Comparison of ENCODE assay signal across 14 mouse cellular contexts in genomic region chr10:127924597-127925378, GRCm38 (mm10). TPM values are rescaled to one million over a fixed set of nuclear protein-coding genes. Genes with fewer than 3 reads are reported as not detected.
A peak's percentile ranks its signal among the peaks of the same experiment; 100 is the strongest.
DNase-seq lines count a peak whose midpoint lies in the region; ATAC-seq lines count a peak whose summit lies in the region.
"Had no signal": no experiment of that assay in that cellular context is flagged by ENCODE, and none has a peak within 500 bp of the region (broad histone marks: within the 10 kb centered on the region; RNA-seq: fewer than 3 reads in every experiment).

No protein-coding gene starts in this region.

- no peaks in the 10 kb centered on the region for H3K36me3 ChIP-seq in kidney, embryonic 16.5 days (ENCODE audit: insufficient read depth, low read length)
- no peaks in the 10 kb centered on the region for H3K36me3 ChIP-seq in embryonic facial prominence, embryonic 12.5 days
- H3K36me3 ChIP-seq: neural tube, embryonic 13.5 days had no signal

- no peaks in the 10 kb centered on the region for H3K9me3 ChIP-seq in kidney, embryonic 16.5 days (ENCODE audit: low read length)
- H3K9me3 ChIP-seq in embryonic facial prominence, embryonic 12.5 days, result peaks cover 3% of the 10 kb centered on the region; the same call in 1 of the 2 replicates
- H3K9me3 ChIP-seq: neural tube, embryonic 13.5 days had no signal

- no peak overlapping the region for H3K4me2 ChIP-seq in kidney, embryonic 16.5 days (replicated peaks; ENCODE audit: low read depth, low read length)
- no peak overlapping the region for H3K4me2 ChIP-seq in embryonic facial prominence, embryonic 12.5 days (replicated peaks)
- H3K4me2 ChIP-seq: heart, embryonic 11.5 days; neural tube, embryonic 13.5 days had no signal

- DNase-seq in kidney, adult 11 months, result no peak
- peak; percentile 93 for DNase-seq in Muller cell, postnatal 12 days (ENCODE audit: inconsistent ontology term)
- DNase-seq in layer of hippocampus, adult 9-10 months (ENCODE audit: low spot score), result peak; percentile 67
- no peak for DNase-seq in heart, adult 9 months (ENCODE audit: low spot score in 2 of 2)
- DNase-seq: cerebellum, adult 11-12 months; thymus, postnatal 36 days had no signal

- WGBS in kidney, embryonic 16.5 days, result 39% methylated on average over 7 of the region's 7 CpGs
- 46% methylated on average over 7 of the region's 7 CpGs for WGBS in embryonic facial prominence, embryonic 12.5 days

- no peak overlapping the region for H3K4me3 ChIP-seq in kidney, embryonic 16.5 days (ENCODE audit: low read length)
- H3K4me3 ChIP-seq in embryonic facial prominence, embryonic 12.5 days, result no peak overlapping the region
- H3K4me3 ChIP-seq: neural tube, embryonic 13.5 days had no signal

- peak; percentile 92 for ATAC-seq in kidney, embryonic 16.5 days (ENCODE audit: low FRiP score, low TSS enrichment)
- no peak for ATAC-seq in embryonic facial prominence, embryonic 12.5 days (ENCODE audit: insufficient number of reproducible peaks, insufficient read depth, low FRiP score, low TSS enrichment)
- ATAC-seq in cerebellum, adult (ENCODE audit: insufficient number of reproducible peaks, low FRiP score, low TSS enrichment), result no peak
- no peak for ATAC-seq in megakaryocyte, adult 5-6 weeks (ENCODE audit: poor library complexity, severe bottlenecking)
- ATAC-seq: inflammation-experienced regulatory T-cells, adult 6 months had no signal

- no peak overlapping the region for H3K9ac ChIP-seq in kidney, embryonic 16.5 days (replicated peaks; ENCODE audit: low read length)
- H3K9ac ChIP-seq in embryonic facial prominence, embryonic 12.5 days, result no peak overlapping the region
- H3K9ac ChIP-seq: neural tube, embryonic 13.5 days had no signal

- peak overlapping the region; percentile 63 for H3K27ac ChIP-seq in kidney, embryonic 16.5 days (ENCODE audit: low read length)
- H3K27ac ChIP-seq in embryonic facial prominence, embryonic 12.5 days, result peak overlapping the region; percentile 24; the same call in 1 of the 2 replicates
- H3K27ac ChIP-seq: neural tube, embryonic 13.5 days had no signal

- H3K27me3 ChIP-seq in kidney, embryonic 16.5 days (ENCODE audit: insufficient read depth, low read length), result no peaks in the 10 kb centered on the region
- no peaks in the 10 kb centered on the region for H3K27me3 ChIP-seq in embryonic facial prominence, embryonic 12.5 days
- H3K27me3 ChIP-seq: neural tube, embryonic 13.5 days had no signal

- H3K4me1 ChIP-seq in kidney, embryonic 16.5 days (ENCODE audit: insufficient read depth, low read length), result peaks cover 10% of the 10 kb centered on the region; the same call in 1 of the 2 replicates
- H3K4me1 ChIP-seq in embryonic facial prominence, embryonic 12.5 days, result peaks cover 4% of the 10 kb centered on the region; the same call in 1 of the 2 replicates
- H3K4me1 ChIP-seq: neural tube, embryonic 13.5 days had no signal

RNA-seq across cellular contexts. Expression of gene Sdr9c7, which starts 26.5 kb away (rescaled TPM):
- not detected in 2 replicates for polyA plus RNA-seq in kidney, embryonic 16.5 days (2015; fragmentation: Nextera tagmentation; extraction: Ambion mirVana)
- polyA plus RNA-seq in embryonic facial prominence, embryonic 12.5 days (2016; fragmentation: Nextera tagmentation; extraction: Ambion mirVana), result not detected in 2 replicates
- total RNA-seq in megakaryocyte, adult 5-6 weeks (2015), result not detected in 2 replicates
- total RNA-seq in megakaryocyte, adult 5-6 weeks (2017), result not detected in 2 replicates
- polyA plus RNA-seq: forebrain, embryonic 11.5 days; heart, embryonic 11.5 days; inflammation-experienced regulatory T-cells, adult 6 months; neural tube, embryonic 13.5 days had no signal

RNA-seq across cellular contexts. Expression of gene Rdh7, which starts 36.2 kb away (rescaled TPM):
- not detected in 2 replicates for polyA plus RNA-seq in kidney, embryonic 16.5 days (2015; fragmentation: Nextera tagmentation; extraction: Ambion mirVana)
- polyA plus RNA-seq in embryonic facial prominence, embryonic 12.5 days (2016; fragmentation: Nextera tagmentation; extraction: Ambion mirVana), result not detected in 2 replicates
- total RNA-seq in megakaryocyte, adult 5-6 weeks (2015), result not detected in 2 replicates
- not detected in 2 replicates for total RNA-seq in megakaryocyte, adult 5-6 weeks (2017)
- polyA plus RNA-seq: forebrain, embryonic 11.5 days; heart, embryonic 11.5 days; inflammation-experienced regulatory T-cells, adult 6 months; neural tube, embryonic 13.5 days had no signal

RNA-seq across cellular contexts. Expression of gene Rdh16f2, which starts 58.5 kb away (rescaled TPM):
- polyA plus RNA-seq in kidney, embryonic 16.5 days (2015; fragmentation: Nextera tagmentation; extraction: Ambion mirVana), result 1.1 and 1.3 TPM in 2 replicates
- not detected in 2 replicates for polyA plus RNA-seq in embryonic facial prominence, embryonic 12.5 days (2016; fragmentation: Nextera tagmentation; extraction: Ambion mirVana)
- not detected in 2 replicates for total RNA-seq in megakaryocyte, adult 5-6 weeks (2015)
- total RNA-seq in megakaryocyte, adult 5-6 weeks (2017), result not detected in 2 replicates
- polyA plus RNA-seq: forebrain, embryonic 11.5 days; heart, embryonic 11.5 days; inflammation-experienced regulatory T-cells, adult 6 months; neural tube, embryonic 13.5 days had no signal

Comparison
In these comparisons a context has a peak if more than half of its experiments do, and no peak if none do; other contexts are left out.
1. DNase-seq: peak in Muller cell, postnatal 12 days (single experiment) and layer of hippocampus, adult 9-10 months (single experiment); none in kidney, adult 11 months (single experiment) and heart, adult 9 months (0 of 2).